Mouse (Mus musculus): Measurements from ENCODE around the gene Bmp6. TPM values are rescaled to one million over a fixed set of nuclear protein-coding genes. Genes with fewer than 3 reads are reported as not detected.

Gene Bmp6
- polyA plus RNA-seq, 1 experiment, result not detected

DNA sequence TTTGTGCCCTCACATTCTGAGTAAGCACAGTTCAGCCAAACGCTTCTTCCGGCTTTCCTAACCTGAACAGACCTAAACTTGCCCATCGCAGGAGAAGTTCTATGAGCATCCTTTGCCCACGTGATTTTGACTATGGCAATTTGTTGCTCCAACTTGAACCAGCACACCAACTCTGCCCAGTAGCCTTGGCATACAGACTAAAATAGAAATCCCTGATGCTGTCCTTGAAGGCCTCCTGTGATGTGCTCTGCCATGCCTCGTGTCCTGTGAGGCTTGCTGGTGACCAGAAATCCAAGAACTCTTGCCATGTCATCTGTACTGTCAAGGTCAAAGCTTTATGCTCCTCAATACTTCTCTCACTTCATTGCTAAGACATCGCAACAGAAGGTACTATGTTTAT is 184.7 kb downstream of the Bmp6 start:
- H3K4me1 ChIP-seq, result peaks cover 47% of the 10 kb centered on the region
- no peak for TF ChIP-seq GATA1 (IDR thresholded peaks at IDR 0.05; ENCODE audit: borderline replicate concordance, low read length)
- no peak for TF ChIP-seq FLI1 (IDR thresholded peaks at IDR 0.05; ENCODE audit: low read length)
- no peak overlapping the region for H3K4me3 ChIP-seq (replicated peaks)
- no peaks in the 10 kb centered on the region for H3K9me3 ChIP-seq
- peaks cover 7% of the 10 kb centered on the region for H3K36me3 ChIP-seq (replicated peaks; ENCODE audit: low read length)
- peaks cover 41% of the 10 kb centered on the region for H3K27me3 ChIP-seq (replicated peaks)

DNA sequence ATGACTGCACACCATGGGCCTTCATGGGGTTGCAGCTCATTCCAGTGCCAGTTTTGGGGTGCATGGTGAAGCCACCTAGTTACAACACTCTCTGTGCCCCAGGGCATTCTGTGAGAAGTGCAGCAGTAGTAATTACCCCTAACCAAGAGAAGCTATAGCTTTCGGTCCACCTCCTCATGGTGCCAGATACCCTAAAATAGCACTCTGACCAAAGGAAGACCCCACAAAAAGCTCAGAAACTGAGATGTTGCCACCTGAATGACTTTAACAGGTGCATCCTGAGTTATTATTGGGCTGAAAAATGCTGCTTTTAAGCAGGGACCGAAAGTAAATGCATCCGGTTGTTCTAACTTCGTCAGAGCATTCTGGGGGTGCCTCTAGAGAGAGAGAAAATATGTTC is 186.6 kb downstream of the Bmp6 start:
- Histone ChIP-seq H3K4me1 (peaks cover 31% of the 10 kb centered on the region), H3K36me3 (replicated peaks; ENCODE audit: low read length) (no peaks in the 10 kb centered on the region), H3K27me3 (replicated peaks) (peaks cover 52% of the 10 kb centered on the region), H3K9me3 (no peaks in the 10 kb centered on the region), H3K4me3 (replicated peaks) (no peak overlapping the region)
- TF ChIP-seq GATA1 (IDR thresholded peaks at IDR 0.05; ENCODE audit: borderline replicate concordance, low read length) (no peak), FLI1 (IDR thresholded peaks at IDR 0.05; ENCODE audit: low read length) (no peak)

DNA sequence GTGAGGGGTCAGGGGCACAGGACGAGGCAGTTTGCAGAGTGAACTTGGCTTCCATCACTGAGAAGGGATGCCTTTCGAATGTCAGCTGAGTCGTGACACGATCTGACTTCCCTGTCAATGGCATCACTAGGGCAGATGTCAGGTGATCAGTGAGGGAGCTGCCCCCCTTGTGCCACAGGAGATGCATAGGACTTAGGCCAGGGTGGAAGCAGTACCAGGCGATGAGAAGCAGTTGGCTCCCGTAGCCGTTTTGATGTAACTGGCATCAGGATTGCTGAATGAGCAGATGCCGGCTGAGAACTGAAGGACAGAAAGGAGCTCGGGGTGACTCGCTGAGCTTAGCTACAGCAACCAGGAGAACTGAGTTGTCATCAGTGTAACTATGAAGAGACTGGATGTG is 188.6 kb downstream of the Bmp6 start:
- Histone ChIP-seq H3K4me1 (peaks cover 16% of the 10 kb centered on the region), H3K9me3 (no peaks in the 10 kb centered on the region), H3K4me3 (replicated peaks) (peak overlapping the region; percentile 62), H3K36me3 (replicated peaks; ENCODE audit: low read length) (no peaks in the 10 kb centered on the region), H3K27me3 (replicated peaks) (peaks cover 61% of the 10 kb centered on the region)
- no peak for TF ChIP-seq FLI1 (IDR thresholded peaks at IDR 0.05; ENCODE audit: low read length)
- no peak for TF ChIP-seq GATA1 (IDR thresholded peaks at IDR 0.05; ENCODE audit: borderline replicate concordance, low read length)

DNA sequence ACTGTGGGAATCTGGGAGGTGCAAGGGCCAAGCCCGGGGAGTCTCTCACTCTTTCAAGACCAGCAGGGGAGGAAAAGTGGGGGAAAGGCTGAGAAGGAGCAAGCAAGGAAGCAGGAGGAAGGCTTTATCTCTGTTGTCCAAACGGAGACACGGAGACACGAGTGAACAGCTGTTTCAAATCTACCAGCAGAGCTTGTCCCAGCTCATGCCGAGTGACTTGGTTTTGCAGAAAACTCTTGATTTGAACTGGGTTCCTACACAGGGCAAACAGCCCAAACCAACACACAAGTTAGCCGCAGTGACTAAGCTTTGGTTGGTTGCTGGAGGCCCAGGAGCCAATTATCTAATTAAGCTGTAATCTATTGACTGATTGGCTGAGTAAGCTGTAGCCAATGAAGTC is 189.1 kb downstream of the Bmp6 start:
- H3K9me3 ChIP-seq, result no peaks in the 10 kb centered on the region

DNA sequence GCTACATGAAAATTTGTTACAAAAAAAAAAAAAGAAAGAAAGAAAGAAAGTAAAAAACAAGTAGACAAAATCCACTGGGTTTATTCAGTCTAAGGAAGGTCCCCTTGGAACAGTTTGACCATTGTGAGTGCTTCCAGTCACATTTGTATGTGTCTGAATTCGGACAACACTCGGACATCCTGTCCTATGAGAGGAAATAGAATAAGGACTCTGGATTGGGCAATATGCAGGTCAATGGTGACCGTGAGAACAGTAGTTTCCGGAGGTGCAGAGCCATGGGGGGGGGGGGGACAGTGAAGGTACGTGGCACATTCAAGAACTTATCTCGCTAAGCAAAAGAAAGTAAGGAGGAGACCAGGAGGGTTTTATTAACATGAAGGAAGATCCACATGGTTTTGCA is 189.8 kb downstream of the Bmp6 start:
- Histone ChIP-seq H3K36me3 (replicated peaks; ENCODE audit: low read length) (no peaks in the 10 kb centered on the region), H3K9me3 (no peaks in the 10 kb centered on the region), H3K4me3 (replicated peaks) (no peak overlapping the region), H3K4me1 (peaks cover 10% of the 10 kb centered on the region), H3K27me3 (replicated peaks) (peaks cover 56% of the 10 kb centered on the region)
- TF ChIP-seq FLI1 (IDR thresholded peaks at IDR 0.05; ENCODE audit: low read length) (no peak), GATA1 (IDR thresholded peaks at IDR 0.05; ENCODE audit: borderline replicate concordance, low read length) (no peak)

More for the DNA sequence above, 189.1 kb downstream of the Bmp6 start:
- Histone ChIP-seq H3K36me3 (replicated peaks; ENCODE audit: low read length) (no peaks in the 10 kb centered on the region), H3K27me3 (replicated peaks) (peaks cover 59% of the 10 kb centered on the region), H3K4me1 (peaks cover 10% of the 10 kb centered on the region), H3K4me3 (replicated peaks) (no peak overlapping the region)
- TF ChIP-seq FLI1 (IDR thresholded peaks at IDR 0.05; ENCODE audit: low read length) (no peak), GATA1 (IDR thresholded peaks at IDR 0.05; ENCODE audit: borderline replicate concordance, low read length) (no peak)

DNA sequence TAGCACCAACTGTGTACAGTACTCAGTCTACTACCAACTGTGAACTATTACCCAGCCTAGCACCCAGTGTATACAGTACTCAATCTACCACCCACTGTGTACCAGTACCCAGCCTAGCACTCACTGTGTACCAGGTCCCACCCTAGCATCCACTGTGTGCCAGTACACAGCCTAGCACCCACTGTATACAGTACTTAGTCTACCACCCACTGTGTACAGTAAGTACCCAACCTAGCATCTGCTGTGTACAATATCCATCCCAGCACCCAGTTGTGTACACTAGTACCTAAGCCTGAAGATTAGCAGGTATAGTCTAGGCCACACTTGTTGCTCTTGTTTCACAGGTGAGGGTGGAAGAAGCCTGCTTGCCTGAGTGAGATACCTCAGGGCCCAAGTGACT is 192.6 kb downstream of the Bmp6 start:
- TF ChIP-seq FLI1 (IDR thresholded peaks at IDR 0.05; ENCODE audit: low read length) (no peak), GATA1 (IDR thresholded peaks at IDR 0.05; ENCODE audit: borderline replicate concordance, low read length) (no peak)
- Histone ChIP-seq H3K4me1 (peaks cover 10% of the 10 kb centered on the region), H3K27me3 (replicated peaks) (peaks cover 43% of the 10 kb centered on the region), H3K4me3 (replicated peaks) (no peak overlapping the region), H3K36me3 (replicated peaks; ENCODE audit: low read length) (no peaks in the 10 kb centered on the region), H3K9me3 (no peaks in the 10 kb centered on the region; the same call in 1 of the 2 replicates)

DNA sequence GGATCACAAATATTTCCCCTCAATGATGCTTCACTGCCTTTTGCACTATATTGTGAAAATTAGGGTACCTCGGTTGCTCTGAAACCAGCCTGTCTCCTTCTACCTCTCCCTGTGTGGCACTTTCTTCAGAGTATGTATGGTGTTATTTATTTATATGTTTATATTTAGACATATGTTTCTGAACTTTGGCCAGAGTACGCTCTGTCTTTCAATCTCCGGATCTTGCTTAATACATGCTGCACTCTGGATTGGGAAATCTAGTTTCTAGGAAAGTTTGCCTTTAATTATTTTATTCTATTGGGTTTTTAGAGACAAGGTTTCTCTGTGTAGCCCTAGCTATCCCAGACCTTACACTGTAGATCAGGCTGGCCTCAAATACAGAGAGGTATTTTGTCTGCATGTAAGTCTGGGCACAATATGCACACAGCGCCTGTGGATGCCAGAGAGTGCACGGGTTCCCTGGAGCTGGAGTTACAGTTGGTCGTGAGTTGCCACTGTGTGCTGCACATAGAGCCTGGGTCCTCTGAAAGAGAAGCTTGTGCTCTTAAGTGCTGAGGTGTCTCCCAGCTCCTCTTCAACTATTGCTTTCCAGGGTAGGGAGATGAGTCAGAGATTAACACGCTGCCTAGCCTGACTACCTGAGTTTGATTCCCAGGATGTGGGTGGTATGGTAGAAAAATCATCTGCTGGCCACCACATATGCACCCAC is 194.4 kb downstream of the Bmp6 start:
- H3K9me3 ChIP-seq, result peaks cover 8% of the 10 kb centered on the region; the same call in 1 of the 2 replicates
- TF ChIP-seq FLI1 (IDR thresholded peaks at IDR 0.05; ENCODE audit: low read length) (no peak), GATA1 (IDR thresholded peaks at IDR 0.05; ENCODE audit: borderline replicate concordance, low read length) (no peak)
- H3K36me3 ChIP-seq (replicated peaks; ENCODE audit: low read length), result no peaks in the 10 kb centered on the region
- peaks cover 34% of the 10 kb centered on the region for H3K27me3 ChIP-seq (replicated peaks)
- H3K4me3 ChIP-seq (replicated peaks), result no peak overlapping the region
- H3K4me1 ChIP-seq, result no peaks in the 10 kb centered on the region; the same call in 1 of the 2 replicates

DNA sequence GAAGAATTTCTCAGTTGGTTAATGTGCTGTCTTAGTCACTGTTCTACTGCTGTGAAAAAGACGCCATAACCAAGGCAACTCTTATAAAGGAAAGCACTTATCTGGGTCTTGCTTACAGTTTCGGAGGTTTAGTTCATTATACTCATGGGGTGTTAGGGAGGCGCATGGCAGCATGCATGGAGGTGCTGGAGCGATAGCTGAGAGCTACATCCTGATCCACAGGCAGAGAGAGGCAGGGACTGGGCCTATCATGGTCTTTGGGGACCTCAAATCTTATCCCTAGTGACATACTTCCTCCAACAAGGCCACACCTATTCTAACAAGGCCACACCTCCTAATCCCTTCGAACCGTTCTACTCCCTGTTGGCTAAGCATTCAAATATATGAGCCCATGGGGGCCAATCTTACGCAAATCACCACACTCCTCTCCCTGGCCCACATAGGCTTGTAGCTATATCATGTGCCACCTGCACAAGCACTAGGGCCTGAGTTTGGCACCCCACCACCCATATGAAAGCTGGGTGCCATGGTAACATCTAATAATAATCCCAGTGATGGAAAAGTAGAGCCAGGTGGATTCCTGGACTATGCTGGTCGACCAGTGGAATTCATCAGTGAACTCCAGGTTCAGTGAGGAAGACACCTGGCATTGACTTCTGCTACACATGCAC is 198.7 kb downstream of the Bmp6 start:
- H3K27me3 ChIP-seq (replicated peaks), result peaks cover 13% of the 10 kb centered on the region
- no peaks in the 10 kb centered on the region for H3K4me1 ChIP-seq
- no peak for TF ChIP-seq GATA1 (IDR thresholded peaks at IDR 0.05; ENCODE audit: borderline replicate concordance, low read length)
- TF ChIP-seq FLI1 (IDR thresholded peaks at IDR 0.05; ENCODE audit: low read length), result no peak
- H3K36me3 ChIP-seq (replicated peaks; ENCODE audit: low read length), result no peaks in the 10 kb centered on the region
- peaks cover 8% of the 10 kb centered on the region; the same call in 1 of the 2 replicates for H3K9me3 ChIP-seq
- H3K4me3 ChIP-seq (replicated peaks), result no peak overlapping the region

DNA sequence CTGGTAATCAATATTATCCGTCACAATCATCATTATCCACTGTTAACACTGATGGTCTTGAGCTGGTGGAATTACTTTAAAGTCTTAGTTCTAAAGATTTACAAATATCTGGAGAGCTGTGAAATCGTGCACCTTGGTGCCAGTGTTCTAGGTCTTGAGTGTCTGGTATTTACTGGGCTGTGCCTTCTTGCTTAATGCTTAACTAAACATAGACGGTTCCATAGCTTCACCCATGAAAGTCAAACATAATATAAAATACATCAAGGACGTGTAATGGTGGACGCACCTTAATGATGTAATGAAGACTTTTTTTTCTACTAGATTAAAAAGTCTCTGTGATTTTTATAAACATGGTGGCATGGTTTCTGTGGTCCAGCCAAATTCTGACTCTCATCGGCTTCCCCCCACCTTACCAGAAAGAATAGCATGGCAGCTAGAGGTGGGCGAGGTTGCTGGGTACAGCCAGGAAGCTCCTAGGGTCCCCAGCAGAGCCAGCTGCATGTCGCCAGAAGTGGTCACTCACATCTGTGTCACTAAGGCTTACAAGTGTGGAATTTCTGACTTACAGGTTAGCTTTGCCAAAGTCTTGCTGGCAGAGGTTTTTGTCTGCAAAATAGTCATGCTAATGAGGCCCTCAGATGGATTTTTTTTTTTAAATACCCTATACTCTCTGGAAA is 200.0 kb downstream of the Bmp6 start:
- H3K36me3 ChIP-seq (replicated peaks; ENCODE audit: low read length), result no peaks in the 10 kb centered on the region
- H3K4me3 ChIP-seq (replicated peaks), result no peak overlapping the region
- H3K27me3 ChIP-seq (replicated peaks), result peaks cover 8% of the 10 kb centered on the region
- no peak for TF ChIP-seq GATA1 (IDR thresholded peaks at IDR 0.05; ENCODE audit: borderline replicate concordance, low read length)
- no peak for TF ChIP-seq FLI1 (IDR thresholded peaks at IDR 0.05; ENCODE audit: low read length)
- H3K9me3 ChIP-seq, result peaks cover 12% of the 10 kb centered on the region
- no peaks in the 10 kb centered on the region for H3K4me1 ChIP-seq

DNA sequence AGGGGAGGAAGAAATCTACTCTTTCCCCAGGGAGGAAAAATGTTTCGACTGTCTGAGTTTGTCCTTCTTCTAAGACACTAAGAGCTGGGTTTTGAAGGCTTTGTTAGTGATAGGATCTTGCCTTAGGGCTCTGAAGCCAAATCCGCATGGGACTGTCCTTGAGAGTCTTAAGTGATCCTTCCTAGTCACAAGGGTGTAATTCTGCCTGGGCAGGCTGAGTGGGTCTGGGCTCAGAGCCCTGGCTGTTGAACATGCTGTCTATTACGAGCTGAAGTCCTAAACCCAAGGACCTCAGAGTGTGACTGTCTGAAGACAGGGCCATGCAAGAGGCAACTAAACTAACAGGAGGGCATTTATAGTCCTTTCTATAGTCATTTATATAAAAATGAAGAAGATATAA is 200.6 kb downstream of the Bmp6 start:
- no peaks in the 10 kb centered on the region for H3K36me3 ChIP-seq (replicated peaks; ENCODE audit: low read length)
- H3K4me1 ChIP-seq, result no peaks in the 10 kb centered on the region
- H3K4me3 ChIP-seq (replicated peaks), result no peak overlapping the region
- H3K27me3 ChIP-seq (replicated peaks), result peaks cover 8% of the 10 kb centered on the region
- TF ChIP-seq FLI1 (IDR thresholded peaks at IDR 0.05; ENCODE audit: low read length), result no peak
- no peak for TF ChIP-seq GATA1 (IDR thresholded peaks at IDR 0.05; ENCODE audit: borderline replicate concordance, low read length)
- peaks cover 12% of the 10 kb centered on the region for H3K9me3 ChIP-seq
